Mouse (Mus musculus) layer of hippocampus, adult 8-10 months (tissue): Measurements from ENCODE around the gene Mmd. TPM values are rescaled to one million over a fixed set of nuclear protein-coding genes. Genes with fewer than 3 reads are reported as not detected.
A peak's percentile ranks its signal among the peaks of the same experiment; 100 is the strongest.
"Not testable (repeated sequence)": the region's sequence is repeated elsewhere in the genome, so short reads cannot be mapped to it uniquely, and the experiment has no call there.

Experiments used
- DNase-seq, 2 experiments: peaks; one replicate each; pipeline ENCODE4 v3.0.0; 2022; ENCODE audit warnings: low spot score in 2 of 2
- total RNA-seq, 4 experiments: library from RNA; stranded (reverse); gene quantifications; 2 replicates each; pipeline ENCODE4 v1.2.4; 2022

Gene Mmd
- total RNA-seq, 4 experiments from 2014 or later = 293 to 382 (median 331) TPM

- no peak for DNase-seq
Measured at GRCm38 (mm10) chr11:90249701-90250141, 465 bp downstream of the Mmd start.

- no peak for DNase-seq
Measured at GRCm38 (mm10) chr11:90250189-90250588, 933 bp downstream of the Mmd start.

GRCm38 (mm10) chr11:90250730-90251129 lies 1.5 kb downstream of the Mmd start:
- DNase-seq = no peak

- DNase-seq = no peak
Measured at GRCm38 (mm10) chr11:90251923-90252322, 2.7 kb downstream of the Mmd start.

- DNase-seq = no peak
Measured at GRCm38 (mm10) chr11:90252366-90252765, 3.1 kb downstream of the Mmd start.

- peak in 1 of 2 experiments; percentile 45 for DNase-seq
Measured at GRCm38 (mm10) chr11:90254536-90254935, 5.3 kb downstream of the Mmd start.

GRCm38 (mm10) chr11:90255687-90256086 lies 6.4 kb downstream of the Mmd start:
- DNase-seq = no peak

- DNase-seq = no peak
Measured at GRCm38 (mm10) chr11:90256833-90257525, 7.7 kb downstream of the Mmd start.

GRCm38 (mm10) chr11:90258321-90258927 lies 9.2 kb downstream of the Mmd start:
- DNase-seq = no peak

GRCm38 (mm10) chr11:90259071-90259470 lies 9.8 kb downstream of the Mmd start:
- DNase-seq = no peak

- DNase-seq = no peak
Measured at GRCm38 (mm10) chr11:90259826-90260225, 10.6 kb downstream of the Mmd start.

GRCm38 (mm10) chr11:90264180-90264579 lies 14.9 kb downstream of the Mmd start:
- no peak for DNase-seq

- DNase-seq = no peak
Measured at GRCm38 (mm10) chr11:90265581-90265980, 16.3 kb downstream of the Mmd start.

- DNase-seq = no peak
Measured at GRCm38 (mm10) chr11:90268934-90269333, 19.7 kb downstream of the Mmd start.

- no peak for DNase-seq
Measured at GRCm38 (mm10) chr11:90269398-90270123, 20.3 kb downstream of the Mmd start.

- DNase-seq = no peak
Measured at GRCm38 (mm10) chr11:90270132-90270877, 21.0 kb downstream of the Mmd start.

GRCm38 (mm10) chr11:90274187-90274586 lies 24.9 kb downstream of the Mmd start:
- no peak for DNase-seq

GRCm38 (mm10) chr11:90275663-90276062 lies 26.4 kb downstream of the Mmd start:
- DNase-seq = no peak

- no peak for DNase-seq
Measured at GRCm38 (mm10) chr11:90276150-90276549, 26.9 kb downstream of the Mmd start.

GRCm38 (mm10) chr11:90276561-90276960 lies 27.3 kb downstream of the Mmd start:
- no peak for DNase-seq

- no peak for DNase-seq
Measured at GRCm38 (mm10) chr11:90280069-90280468, 30.8 kb downstream of the Mmd start.

GRCm38 (mm10) chr11:90281943-90282342 lies 32.7 kb downstream of the Mmd start:
- not testable (repeated sequence) for DNase-seq
